Comparison of ENCODE assay signal across 15 mouse cellular contexts in the genomic region with DNA sequence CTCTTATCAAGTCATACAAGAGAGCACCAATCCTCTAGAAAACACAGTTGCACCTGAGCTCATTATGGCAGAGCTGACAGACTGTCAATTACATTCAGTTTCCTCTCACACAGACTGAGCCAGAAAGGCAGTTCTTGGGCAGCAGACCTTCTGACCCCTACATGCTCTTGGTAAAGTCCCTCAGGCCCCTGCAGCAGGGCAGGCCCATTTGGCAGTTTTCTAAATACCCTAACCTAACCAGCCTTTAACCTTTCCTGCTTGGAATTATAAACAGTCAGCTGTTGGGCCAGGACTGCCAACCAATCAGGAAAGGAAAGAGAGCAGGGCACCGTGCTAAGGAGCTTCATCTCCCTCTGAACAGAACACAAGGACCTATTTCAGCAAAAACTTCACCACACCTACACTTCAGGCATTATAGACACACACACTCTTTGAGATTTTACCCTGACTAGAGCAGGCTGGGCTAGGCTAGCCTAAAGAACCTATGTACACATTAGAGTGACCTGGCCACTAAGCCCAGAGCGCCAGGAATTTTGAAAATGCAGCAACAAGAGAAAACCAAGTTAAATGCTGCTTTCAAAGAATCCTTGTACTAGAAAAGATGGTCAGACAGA. TPM values are rescaled to one million over a fixed set of nuclear protein-coding genes. Genes with fewer than 3 reads are reported as not detected.
A peak's percentile ranks its signal among the peaks of the same experiment; 100 is the strongest.
DNase-seq lines count a peak whose midpoint lies in the region; ATAC-seq and TF ChIP-seq lines count a peak whose summit lies in the region.
"Had no signal": no experiment of that assay in that cellular context is flagged by ENCODE, and none has a peak within 500 bp of the region (broad histone marks: within the 10 kb centered on the region; RNA-seq: fewer than 3 reads in every experiment).

No protein-coding gene starts in this region.

- H3K36me3 ChIP-seq in heart, adult 2 months (ENCODE audit: control insufficient read depth, insufficient read depth, low read length), result peaks cover 83% of the 10 kb centered on the region
- H3K36me3 ChIP-seq in liver, embryonic 12.5 days, result peaks cover 98% of the 10 kb centered on the region

- peak overlapping the region; percentile 3; the same call in 1 of the 2 replicates for H3K9ac ChIP-seq in heart, adult 2 months (ENCODE audit: low read depth, low read length)
- no peak overlapping the region for H3K9ac ChIP-seq in liver, embryonic 12.5 days
- H3K9ac ChIP-seq: embryonic facial prominence, embryonic 13.5 days; neural tube, embryonic 12.5 days; stomach, embryonic 15.5 days had no signal

- H3K9me3 ChIP-seq in liver, embryonic 12.5 days (replicated peaks), result no peaks in the 10 kb centered on the region
- H3K9me3 ChIP-seq: embryonic facial prominence, embryonic 13.5 days; forebrain, embryonic 10.5 days; G1E; megakaryocyte, embryonic 14.5 days; neural tube, embryonic 12.5 days; stomach, embryonic 15.5 days had no signal

- H3K4me1 ChIP-seq in heart, adult 2 months (ENCODE audit: control insufficient read depth, insufficient read depth, low read length), result peaks cover 26% of the 10 kb centered on the region
- peaks cover 59% of the 10 kb centered on the region for H3K4me1 ChIP-seq in liver, embryonic 12.5 days
- peaks cover 25% of the 10 kb centered on the region for H3K4me1 ChIP-seq in brown adipose tissue, adult 24 weeks (ENCODE audit: control insufficient read depth, insufficient read depth, insufficient read length, low read length)
- H3K4me1 ChIP-seq: forebrain, embryonic 10.5 days; neural tube, embryonic 12.5 days; stomach, embryonic 15.5 days had no signal

- intact Hi-C loops in heart, adult 2 months (cut with DNase I), result loop anchor here (2.0 kb wide), 1 partner anchor 15 kb away; no protein-coding TSS in a partner anchor
- intact Hi-C loops in heart, postnatal 36 days (cut with DNase I), result no loop called here

- H3K27ac ChIP-seq in heart, adult 2 months, result peak overlapping the region; percentile 80
- peak overlapping the region; percentile 15; the same call in 1 of the 2 replicates for H3K27ac ChIP-seq in liver, embryonic 12.5 days
- peak overlapping the region; percentile 45 for H3K27ac ChIP-seq in brown adipose tissue, adult 24 weeks (replicated peaks; ENCODE audit: low read depth, low read length)
- H3K27ac ChIP-seq: embryonic facial prominence, embryonic 13.5 days; forebrain, embryonic 10.5 days; neural tube, embryonic 12.5 days had no signal

- TF ChIP-seq EP300 in heart, adult 2 months (IDR thresholded peaks at IDR 0.05; ENCODE audit: insufficient read depth, low read depth, low read length), result no peak

- no peak for DNase-seq in heart, adult 2 months
- DNase-seq in heart, postnatal 36 days, result no peak
- DNase-seq in liver, result no peak
- DNase-seq in kidney, postnatal 36 days, result peak; percentile 36 to 64
- DNase-seq: adrenal gland, postnatal 25 days; thymus, postnatal 25 days had no signal

- H3K4me2 ChIP-seq in liver, embryonic 12.5 days, result no peak overlapping the region; the same call in 1 of the 2 replicates
- H3K4me2 ChIP-seq: embryonic facial prominence, embryonic 13.5 days; neural tube, embryonic 12.5 days; stomach, embryonic 15.5 days had no signal

- no peak for TF ChIP-seq CTCF in heart, adult 2 months (IDR thresholded peaks at IDR 0.05)

- peaks cover 7% of the 10 kb centered on the region for H3K79me2 ChIP-seq in heart, adult 2 months (replicated peaks; ENCODE audit: control insufficient read depth, insufficient read depth, low read length)

- H3K4me3 ChIP-seq in heart, adult 2 months, result no peak overlapping the region
- H3K4me3 ChIP-seq in liver, embryonic 12.5 days, result no peak overlapping the region
- no peak overlapping the region for H3K4me3 ChIP-seq in brown adipose tissue, adult 24 weeks (ENCODE audit: insufficient read depth, low read depth, low read length)
- H3K4me3 ChIP-seq: embryonic facial prominence, embryonic 13.5 days; forebrain, embryonic 10.5 days; neural tube, embryonic 12.5 days; stomach, embryonic 15.5 days had no signal

- WGBS in heart, adult 2 months, result 65% methylated on average over 2 of the region's 2 CpGs
- WGBS in liver, embryonic 12.5 days (ENCODE audit: insufficient replicate concordance), result 90% methylated on average over 2 of the region's 2 CpGs

- TF ChIP-seq POLR2A in heart, adult 2 months (IDR thresholded peaks at IDR 0.05; ENCODE audit: insufficient read depth, low read depth, low read length), result no peak

- ATAC-seq in liver, embryonic 12.5 days, result no peak
- ATAC-seq in megakaryocyte progenitor cell, adult 5-6 weeks (replicated peaks; ENCODE audit: poor library complexity), result no peak

- no peaks in the 10 kb centered on the region for H3K27me3 ChIP-seq in heart, adult 2 months (ENCODE audit: control insufficient read depth, insufficient read depth, low read length)
- no peaks in the 10 kb centered on the region for H3K27me3 ChIP-seq in liver, embryonic 12.5 days (replicated peaks)
- H3K27me3 ChIP-seq: embryonic facial prominence, embryonic 13.5 days; megakaryocyte, embryonic 14.5 days; neural tube, embryonic 12.5 days; stomach, embryonic 15.5 days had no signal

RNA-seq across cellular contexts. Expression of gene Max, which starts 8.1 kb away (rescaled TPM):
- 10 to 100 TPM; 65.6 to 76.2 TPM for total RNA-seq in heart, adult 2 months (2021)
- polyA plus RNA-seq in heart, adult 2 months (2012; rRNA removed), result 27.0 and 38.5 TPM in 2 replicates
- 10 to 100 TPM; 67.7 to 68.0 TPM for total RNA-seq in heart, postnatal 36 days (2021)
- 10.7 and 12.6 TPM in 2 replicates for polyA plus RNA-seq in liver, embryonic 12.5 days (2016; fragmentation: Nextera tagmentation; extraction: Ambion mirVana)
- polyA plus RNA-seq in brown adipose tissue, adult 24 weeks (2012; ENCODE audit: insufficient read depth, insufficient read length, missing spikeins), result 42.7 and 44.6 TPM in 2 replicates
- 114 and 116 TPM in 2 replicates for total RNA-seq in megakaryocyte progenitor cell, adult 5-6 weeks (2015)
- total RNA-seq in megakaryocyte progenitor cell, adult 5-6 weeks (2017), result 100 and 122 TPM in 2 replicates

Comparison
In these comparisons a context has a peak if more than half of its experiments do, and no peak if none do; other contexts are left out.
1. DNase-seq: peak in kidney, postnatal 36 days (2 of 2); none in heart, adult 2 months (0 of 2), heart, postnatal 36 days (0 of 2) and liver (single experiment).
2. H3K27ac ChIP-seq: peak in every context shown above with its lines; median percentile 80 in heart, adult 2 months; 45 in brown adipose tissue, adult 24 weeks; 15 in liver, embryonic 12.5 days.